Mouse (Mus musculus): ENCODE measurements around the gene 5330417H12Rik.

DNA sequence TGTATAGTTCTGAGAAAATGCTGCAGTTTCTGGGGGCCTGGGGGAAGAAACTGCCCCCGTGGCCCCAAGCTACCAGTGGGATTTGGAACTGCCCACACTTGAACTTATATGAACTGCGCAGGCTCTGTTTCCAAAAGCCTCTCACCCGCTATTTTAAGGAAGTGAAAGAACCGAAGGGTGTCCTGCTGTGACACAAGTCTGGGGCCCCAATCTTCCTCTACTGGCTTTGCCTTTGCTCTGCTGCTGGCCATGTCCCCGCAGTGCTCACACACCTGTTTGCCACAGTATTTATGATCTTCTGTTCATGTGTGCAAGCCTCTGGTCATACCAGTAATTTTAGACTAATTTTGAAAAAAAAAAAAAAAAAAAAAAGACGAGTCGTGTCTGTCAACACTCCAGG, 31.1 kb downstream of the 5330417H12Rik start:
- TF ChIP-seq USF1 (IDR thresholded peaks at IDR 0.05; ENCODE audit: low read depth): no peak
- no peak for TF ChIP-seq CTCF (IDR thresholded peaks at IDR 0.05; ENCODE audit: control insufficient read depth, insufficient read depth, insufficient read length)
- TF ChIP-seq MAX (IDR thresholded peaks at IDR 0.05): no peak
- TF ChIP-seq CEBPB (IDR thresholded peaks at IDR 0.05; ENCODE audit: low read depth): no peak
- TF ChIP-seq MYOD1 (IDR thresholded peaks at IDR 0.05; ENCODE audit: control insufficient read depth, insufficient read length, low read depth): no peak
- no peak for TF ChIP-seq MYOG (IDR thresholded peaks at IDR 0.05; ENCODE audit: control insufficient read depth, extremely low read depth, insufficient read length)
- no peak for TF ChIP-seq FOSL1 (IDR thresholded peaks at IDR 0.05; ENCODE audit: insufficient read depth, low read length, poor library complexity, severe bottlenecking)
